Mouse (Mus musculus): ENCODE data around the gene Chmp6. TPM values are rescaled to one million over a fixed set of nuclear protein-coding genes. Genes with fewer than 3 reads are reported as not detected.

The Chmp6 gene
- 12.8 and 13.9 TPM in 2 replicates for polyA plus RNA-seq (2012; rRNA removed)

GRCm38 (mm10) chr11:119913291-119913934, at the start of gene Chmp6:
Gene Chmp6 (plus strand): TSS chr11:119913441.

GRCm38 (mm10) chr11:119942727-119943427, 29.6 kb downstream of the Chmp6 start, which contains the start of gene Baiap2:
Gene Baiap2 (plus strand): TSS chr11:119942763.

Other genes with a start within 250 kb of the Chmp6 start
- gene Baiap2, start 29.3 kb downstream of the Chmp6 start, polyA plus RNA-seq (2012; rRNA removed): 17.0 and 20.5 TPM in 2 replicates
- 1.0 and 1.6 TPM in 2 replicates for gene Aatk, start 133.7 kb downstream of the Chmp6 start, polyA plus RNA-seq (2012; rRNA removed)
- gene Cep131, start 173.4 kb downstream of the Chmp6 start, polyA plus RNA-seq (2012; rRNA removed): 3.1 and 4.7 TPM in 2 replicates
- 9.1 and 11.0 TPM in 2 replicates for gene Tepsin, start 185.3 kb downstream of the Chmp6 start, polyA plus RNA-seq (2012; rRNA removed)
- gene Ndufaf8, start 185.5 kb downstream of the Chmp6 start, polyA plus RNA-seq (2012; rRNA removed): 21.0 and 22.7 TPM in 2 replicates
- gene Slc38a10, start 237.9 kb downstream of the Chmp6 start, polyA plus RNA-seq (2012; rRNA removed): 27.9 and 32.8 TPM in 2 replicates